In genomic region chr17:87968483-87968926, GRCm38 (mm10) we compare ENCODE assay signal across 14 mouse cellular contexts. TPM values are rescaled to one million over a fixed set of nuclear protein-coding genes. Genes with fewer than 3 reads are reported as not detected.
DNase-seq lines count a peak whose midpoint lies in the region; ATAC-seq lines count a peak whose summit lies in the region.
"Not testable (repeated sequence)": the region's sequence is repeated elsewhere in the genome, so short reads cannot be mapped to it uniquely, and the experiment has no call there.
"Had no signal": no experiment of that assay in that cellular context is flagged by ENCODE, and none has a peak within 500 bp of the region (broad histone marks: within the 10 kb centered on the region; RNA-seq: fewer than 3 reads in every experiment).

No protein-coding gene starts in this region.

- ATAC-seq in common myeloid progenitor, adult 5-6 weeks (replicated peaks; ENCODE audit: low read depth, poor library complexity, severe bottlenecking) = peak; percentile 100
- peak; percentile 86 for ATAC-seq in forebrain, embryonic 16.5 days
- peak; percentile 50; the same call in 1 of the 2 replicates for ATAC-seq in hindbrain, embryonic 12.5 days (ENCODE audit: low FRiP score)
- peak; percentile 58 for ATAC-seq in liver, embryonic 12.5 days
- peak; percentile 100 for ATAC-seq in megakaryocyte progenitor cell, adult 5-6 weeks (replicated peaks; ENCODE audit: poor library complexity)
- peak; percentile 72; the same call in 1 of the 2 replicates for ATAC-seq in neural tube, embryonic 13.5 days (ENCODE audit: low read depth)

- not testable (repeated sequence) for H3K9me3 ChIP-seq in forebrain, embryonic 16.5 days (ENCODE audit: control insufficient read depth, low read length); hindbrain, embryonic 12.5 days (replicated peaks); liver, embryonic 12.5 days (replicated peaks); neural tube, embryonic 13.5 days

- 31% methylated on average over 6 of the region's 8 CpGs for WGBS in forebrain, embryonic 16.5 days
- 36% methylated on average over 6 of the region's 8 CpGs for WGBS in hindbrain, embryonic 12.5 days
- WGBS in liver, embryonic 12.5 days (ENCODE audit: insufficient replicate concordance) = 51% methylated on average over 6 of the region's 8 CpGs
- WGBS in neural tube, embryonic 13.5 days = 37% methylated on average over 6 of the region's 8 CpGs

- H3K27me3 ChIP-seq in forebrain, embryonic 16.5 days (replicated peaks; ENCODE audit: control insufficient read depth, insufficient read depth, low read length); hindbrain, embryonic 12.5 days; liver, embryonic 12.5 days (replicated peaks); neural tube, embryonic 13.5 days: not testable (repeated sequence)

- H3K4me1 ChIP-seq in forebrain, embryonic 16.5 days (replicated peaks; ENCODE audit: control insufficient read depth, insufficient read depth, low read length); hindbrain, embryonic 12.5 days; neural tube, embryonic 13.5 days (replicated peaks): not testable (repeated sequence)
- peaks cover 18% of the 10 kb centered on the region for H3K4me1 ChIP-seq in liver, embryonic 12.5 days

- H3K9ac ChIP-seq in forebrain, embryonic 16.5 days (replicated peaks; ENCODE audit: low read depth, low read length); hindbrain, embryonic 12.5 days; liver, embryonic 12.5 days; neural tube, embryonic 13.5 days: not testable (repeated sequence)

- not testable (repeated sequence) for H3K4me3 ChIP-seq in forebrain, embryonic 16.5 days (replicated peaks; ENCODE audit: low read length); hindbrain, embryonic 12.5 days; liver, embryonic 12.5 days; neural tube, embryonic 13.5 days

- H3K27ac ChIP-seq in forebrain, embryonic 16.5 days (ENCODE audit: low read length); hindbrain, embryonic 12.5 days; liver, embryonic 12.5 days; neural tube, embryonic 13.5 days (replicated peaks): not testable (repeated sequence)

- not testable (repeated sequence) for H3K4me2 ChIP-seq in forebrain, embryonic 16.5 days (ENCODE audit: low read length); hindbrain, embryonic 12.5 days (replicated peaks); liver, embryonic 12.5 days; neural tube, embryonic 13.5 days

- not testable (repeated sequence) for H3K36me3 ChIP-seq in forebrain, embryonic 16.5 days (ENCODE audit: control insufficient read depth, insufficient read depth); hindbrain, embryonic 12.5 days; liver, embryonic 12.5 days; neural tube, embryonic 13.5 days

- peak; percentile 35 for DNase-seq in kidney, adult 18-20 months

RNA-seq across cellular contexts. Expression of gene Msh6, which starts 6.4 kb away (rescaled TPM):
- 120 and 126 TPM in 2 replicates for total RNA-seq in common myeloid progenitor, adult 5-6 weeks (2017)
- polyA plus RNA-seq in forebrain, embryonic 16.5 days (2015; fragmentation: Nextera tagmentation; extraction: Ambion mirVana) = 41.0 and 46.9 TPM in 2 replicates
- polyA plus RNA-seq in hindbrain, embryonic 12.5 days (2016; fragmentation: Nextera tagmentation; extraction: Ambion mirVana) = 55.3 and 58.9 TPM in 2 replicates
- 52.0 and 52.4 TPM in 2 replicates for polyA plus RNA-seq in liver, embryonic 12.5 days (2016; fragmentation: Nextera tagmentation; extraction: Ambion mirVana)
- total RNA-seq in megakaryocyte progenitor cell, adult 5-6 weeks (2015) = 55.5 and 57.0 TPM in 2 replicates
- total RNA-seq in megakaryocyte progenitor cell, adult 5-6 weeks (2017) = 84.1 and 114 TPM in 2 replicates
- 28.3 and 31.7 TPM in 2 replicates for polyA plus RNA-seq in neural tube, embryonic 13.5 days (2015; fragmentation: Nextera tagmentation; extraction: Ambion mirVana)

RNA-seq across cellular contexts. Expression of gene Rpl36-ps4, which starts 47.7 kb away (rescaled TPM):
- not detected in 2 replicates for total RNA-seq in common myeloid progenitor, adult 5-6 weeks (2017)
- polyA plus RNA-seq in forebrain, embryonic 16.5 days (2015; fragmentation: Nextera tagmentation; extraction: Ambion mirVana) = not detected in 2 replicates
- polyA plus RNA-seq in hindbrain, embryonic 12.5 days (2016; fragmentation: Nextera tagmentation; extraction: Ambion mirVana) = not detected in 2 replicates
- not detected in 2 replicates for polyA plus RNA-seq in liver, embryonic 12.5 days (2016; fragmentation: Nextera tagmentation; extraction: Ambion mirVana)
- total RNA-seq in megakaryocyte progenitor cell, adult 5-6 weeks (2015) = not detected in 2 replicates
- total RNA-seq in megakaryocyte progenitor cell, adult 5-6 weeks (2017) = not detected in 2 replicates
- polyA plus RNA-seq in neural tube, embryonic 13.5 days (2015; fragmentation: Nextera tagmentation; extraction: Ambion mirVana) = not detected in 2 replicates
- total RNA-seq: layer of hippocampus, adult 8-10 months; left cerebral cortex, postnatal 14 days had no signal
- polyA plus RNA-seq: embryonic facial prominence, embryonic 10.5 days; hindbrain, embryonic 10.5 days; myocyte; spleen, adult 2 months; thymus, postnatal 0 days had no signal

Comparison
In these comparisons a context has a peak if more than half of its experiments do, and no peak if none do; other contexts are left out.
1. ATAC-seq: peak in every context shown above with its lines; median percentile 100 in common myeloid progenitor, adult 5-6 weeks; 100 in megakaryocyte progenitor cell, adult 5-6 weeks; 86 in forebrain, embryonic 16.5 days; 72 in neural tube, embryonic 13.5 days; 58 in liver, embryonic 12.5 days; 50 in hindbrain, embryonic 12.5 days.